Mouse (Mus musculus) monocyte, adult 2 months (primary cell): ENCODE measurements around the gene Pptc7.

Source experiments
- DNase-seq, 2 experiments: peaks; one replicate each; pipeline ENCODE4 v3.0.0; 2022; ENCODE audit warnings: low spot score in 2 of 2, low read depth in 1 of 2

Gene Pptc7

GRCm38 (mm10) chr5:122267136-122267535, 17.0 kb upstream of the Pptc7 start:
- DNase-seq, result no peak

GRCm38 (mm10) chr5:122267899-122268298, 16.3 kb upstream of the Pptc7 start:
- DNase-seq, result peak in 1 of 2 experiments; percentile 58

- DNase-seq, result peak; percentile 65 to 70
Measured at GRCm38 (mm10) chr5:122268858-122269604, 15.1 kb upstream of the Pptc7 start.

GRCm38 (mm10) chr5:122272821-122273220, 11.3 kb upstream of the Pptc7 start:
- DNase-seq, result no peak

GRCm38 (mm10) chr5:122274785-122275184, 9.4 kb upstream of the Pptc7 start:
- peak in 1 of 2 experiments; percentile 64 for DNase-seq

- DNase-seq, result no peak
Measured at GRCm38 (mm10) chr5:122278946-122279345, 5.2 kb upstream of the Pptc7 start.

GRCm38 (mm10) chr5:122279799-122280421, 4.3 kb upstream of the Pptc7 start:
- DNase-seq, result no peak

- DNase-seq, result no peak
Measured at GRCm38 (mm10) chr5:122280422-122280826, 3.7 kb upstream of the Pptc7 start.

- DNase-seq, result no peak
Measured at GRCm38 (mm10) chr5:122280827-122281462, 3.2 kb upstream of the Pptc7 start.

- no peak for DNase-seq
Measured at GRCm38 (mm10) chr5:122283828-122284182, 360 bp upstream of the Pptc7 start.

- DNase-seq, result no peak
Measured at GRCm38 (mm10) chr5:122285029-122285766, 1.0 kb downstream of the Pptc7 start.

- no peak for DNase-seq
Measured at GRCm38 (mm10) chr5:122285767-122286150, 1.6 kb downstream of the Pptc7 start.

GRCm38 (mm10) chr5:122286191-122286590, 2.0 kb downstream of the Pptc7 start:
- no peak for DNase-seq

- no peak for DNase-seq
Measured at GRCm38 (mm10) chr5:122287026-122287425, 2.9 kb downstream of the Pptc7 start.

GRCm38 (mm10) chr5:122288147-122288811, 4.1 kb downstream of the Pptc7 start:
- DNase-seq, result no peak

GRCm38 (mm10) chr5:122291149-122291548, 7.0 kb downstream of the Pptc7 start:
- no peak for DNase-seq

- no peak for DNase-seq
Measured at GRCm38 (mm10) chr5:122291553-122292339, 7.6 kb downstream of the Pptc7 start.

GRCm38 (mm10) chr5:122293131-122293530, 9.0 kb downstream of the Pptc7 start:
- DNase-seq, result no peak

GRCm38 (mm10) chr5:122294219-122294735, 10.1 kb downstream of the Pptc7 start:
- no peak for DNase-seq
